Mouse (Mus musculus): Measurements from ENCODE around the gene Syvn1. TPM values are rescaled to one million over a fixed set of nuclear protein-coding genes. Genes with fewer than 3 reads are reported as not detected.

Gene Syvn1
- polyA plus RNA-seq, 1 experiment: 24.3 TPM

DNA sequence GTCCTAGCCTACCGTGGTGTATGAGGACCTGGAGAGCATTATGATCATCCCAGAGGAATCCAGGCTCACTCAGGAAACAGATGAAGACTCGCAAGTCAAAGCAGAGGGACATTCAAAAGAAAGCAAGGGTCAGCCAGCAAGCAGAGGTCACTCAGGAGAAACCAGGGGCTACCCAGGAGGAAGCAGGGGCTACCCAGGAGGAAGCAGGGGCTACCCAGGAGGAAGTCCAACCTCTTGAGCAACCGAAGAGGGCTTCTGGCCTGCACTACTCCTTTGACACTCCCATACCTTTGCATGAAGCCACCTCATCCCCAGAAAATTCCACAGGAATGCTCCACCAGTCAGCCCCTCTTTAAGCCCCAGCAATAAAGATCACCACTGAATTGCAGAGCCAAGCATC lies 51.5 kb downstream of the Syvn1 start:
- Histone ChIP-seq H3K27me3 (ENCODE audit: control insufficient read depth, insufficient read depth, insufficient read length) (no peaks in the 10 kb centered on the region), H3K4me2 (ENCODE audit: low read depth) (no peak overlapping the region), H3ac (ENCODE audit: control insufficient read depth, insufficient read length) (no peak overlapping the region), H3K79me2 (ENCODE audit: control insufficient read depth, insufficient read depth) (no peaks in the 10 kb centered on the region), H3K4me3 (no peak overlapping the region), H3K36me3 (ENCODE audit: control insufficient read depth, insufficient read depth) (no peaks in the 10 kb centered on the region)
- TF ChIP-seq MYOG (IDR thresholded peaks at IDR 0.05; ENCODE audit: control insufficient read depth in 1 of 3, insufficient read depth in 1 of 3, insufficient read length in 2 of 3, low read depth in 2 of 3): no peak
- no peak for TF ChIP-seq REST (IDR thresholded peaks at IDR 0.05; ENCODE audit: insufficient read depth, insufficient read length)
- no peak for TF ChIP-seq POLR2AphosphoS2 (IDR thresholded peaks at IDR 0.05; ENCODE audit: insufficient read length, low read depth)
- no peak for TF ChIP-seq E2F4 (IDR thresholded peaks at IDR 0.05; ENCODE audit: insufficient read depth)
- no peak for TF ChIP-seq CEBPB (IDR thresholded peaks at IDR 0.05; ENCODE audit: insufficient read depth, poor library complexity, severe bottlenecking)
- TF ChIP-seq SRF (IDR thresholded peaks at IDR 0.05; ENCODE audit: control insufficient read depth, insufficient read length, low read depth): no peak
- TF ChIP-seq USF1 (IDR thresholded peaks at IDR 0.05; ENCODE audit: low read depth): no peak
- no peak for TF ChIP-seq POLR2A (IDR thresholded peaks at IDR 0.05; ENCODE audit: insufficient read length, low read depth)
- TF ChIP-seq MYOD1 (IDR thresholded peaks at IDR 0.05; ENCODE audit: control insufficient read depth in 1 of 3, insufficient read length in 2 of 3, low read depth in 2 of 3): no peak
- no peak for TF ChIP-seq MAX (IDR thresholded peaks at IDR 0.05; ENCODE audit: low read depth)
- no peak for TF ChIP-seq TCF3 (IDR thresholded peaks at IDR 0.05; ENCODE audit: insufficient read length, low read depth)
- no peak for TF ChIP-seq TCF12 (IDR thresholded peaks at IDR 0.05; ENCODE audit: insufficient read depth, poor library complexity, severe bottlenecking)

- Histone ChIP-seq H3K4me3 (no peak overlapping the region), H3ac (ENCODE audit: control insufficient read depth, insufficient read length) (no peak overlapping the region), H3K27me3 (ENCODE audit: control insufficient read depth, insufficient read depth, insufficient read length) (no peaks in the 10 kb centered on the region), H3K36me3 (ENCODE audit: control insufficient read depth, insufficient read depth) (no peaks in the 10 kb centered on the region), H3K79me2 (ENCODE audit: control insufficient read depth, insufficient read depth) (no peaks in the 10 kb centered on the region), H3K4me2 (ENCODE audit: low read depth) (no peak overlapping the region)
- no peak for TF ChIP-seq SRF (IDR thresholded peaks at IDR 0.05; ENCODE audit: control insufficient read depth, insufficient read length, low read depth)
- TF ChIP-seq E2F4 (IDR thresholded peaks at IDR 0.05; ENCODE audit: insufficient read depth): no peak
- TF ChIP-seq MAX (IDR thresholded peaks at IDR 0.05; ENCODE audit: low read depth): no peak
- no peak for TF ChIP-seq TCF12 (IDR thresholded peaks at IDR 0.05; ENCODE audit: insufficient read depth, poor library complexity, severe bottlenecking)
- TF ChIP-seq MYOG (IDR thresholded peaks at IDR 0.05; ENCODE audit: control insufficient read depth in 1 of 3, insufficient read depth in 1 of 3, insufficient read length in 2 of 3, low read depth in 2 of 3): no peak
- no peak for TF ChIP-seq TCF3 (IDR thresholded peaks at IDR 0.05; ENCODE audit: insufficient read length, low read depth)
- no peak for TF ChIP-seq MYOD1 (IDR thresholded peaks at IDR 0.05; ENCODE audit: control insufficient read depth in 1 of 3, insufficient read length in 2 of 3, low read depth in 2 of 3)
- no peak for TF ChIP-seq POLR2AphosphoS2 (IDR thresholded peaks at IDR 0.05; ENCODE audit: insufficient read length, low read depth)
- no peak for TF ChIP-seq POLR2A (IDR thresholded peaks at IDR 0.05; ENCODE audit: insufficient read length, low read depth)
- no peak for TF ChIP-seq USF1 (IDR thresholded peaks at IDR 0.05; ENCODE audit: low read depth)
- no peak for TF ChIP-seq REST (IDR thresholded peaks at IDR 0.05; ENCODE audit: insufficient read depth, insufficient read length)
- no peak for TF ChIP-seq CEBPB (IDR thresholded peaks at IDR 0.05; ENCODE audit: insufficient read depth, poor library complexity, severe bottlenecking)
Observed at GRCm38 (mm10) chr19:6101186-6101585, 54.8 kb downstream of the Syvn1 start.

DNA sequence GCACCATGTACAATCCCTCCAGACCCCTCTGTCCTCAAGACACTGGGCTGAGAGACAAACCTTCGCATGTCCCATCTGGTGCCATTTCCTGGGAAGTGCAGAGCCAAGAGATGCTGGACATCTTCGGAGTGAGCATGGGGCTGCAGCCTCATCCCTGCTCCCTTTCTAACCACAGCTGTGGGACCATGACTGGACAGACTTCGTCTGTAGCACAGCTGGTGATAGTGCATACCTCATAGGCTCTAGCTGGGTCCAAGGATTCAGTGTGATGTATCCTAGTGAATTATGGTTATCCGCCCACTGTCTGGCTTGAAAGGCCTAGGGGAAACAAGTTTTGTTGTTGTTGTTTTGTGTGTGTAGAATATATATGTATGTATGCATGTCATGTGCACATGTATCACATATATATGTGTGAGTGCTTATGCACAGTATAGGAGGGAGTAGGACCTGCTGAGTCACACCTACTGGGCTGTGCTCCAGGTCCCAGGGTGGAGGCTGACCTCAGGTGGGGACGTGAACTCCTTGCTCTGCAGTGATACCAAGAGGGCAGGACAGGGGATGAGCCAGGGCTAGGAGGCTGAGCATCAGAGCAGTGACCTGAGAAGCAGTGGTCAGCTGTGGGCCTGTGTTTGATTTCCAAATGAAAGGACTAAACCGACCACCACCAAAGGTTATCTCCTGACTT lies 55.9 kb downstream of the Syvn1 start:
- H3K27me3 ChIP-seq (ENCODE audit: control insufficient read depth, insufficient read depth, insufficient read length): no peaks in the 10 kb centered on the region
- no peak overlapping the region for H3K4me3 ChIP-seq
- H3K79me2 ChIP-seq (ENCODE audit: control insufficient read depth, insufficient read depth): no peaks in the 10 kb centered on the region
- H3K36me3 ChIP-seq (ENCODE audit: control insufficient read depth, insufficient read depth): no peaks in the 10 kb centered on the region
- TF ChIP-seq REST (IDR thresholded peaks at IDR 0.05; ENCODE audit: insufficient read depth, insufficient read length): no peak
- TF ChIP-seq USF1 (IDR thresholded peaks at IDR 0.05; ENCODE audit: low read depth): no peak
- no peak for TF ChIP-seq POLR2AphosphoS2 (IDR thresholded peaks at IDR 0.05; ENCODE audit: insufficient read length, low read depth)
- no peak for TF ChIP-seq TCF3 (IDR thresholded peaks at IDR 0.05; ENCODE audit: insufficient read length, low read depth)
- TF ChIP-seq MYOG (IDR thresholded peaks at IDR 0.05; ENCODE audit: control insufficient read depth in 1 of 3, insufficient read depth in 1 of 3, insufficient read length in 2 of 3, low read depth in 2 of 3): no peak
- no peak for TF ChIP-seq E2F4 (IDR thresholded peaks at IDR 0.05; ENCODE audit: insufficient read depth)
- no peak for TF ChIP-seq MYOD1 (IDR thresholded peaks at IDR 0.05; ENCODE audit: control insufficient read depth in 1 of 3, insufficient read length in 2 of 3, low read depth in 2 of 3)
- no peak for TF ChIP-seq POLR2A (IDR thresholded peaks at IDR 0.05; ENCODE audit: insufficient read length, low read depth)
- no peak for TF ChIP-seq TCF12 (IDR thresholded peaks at IDR 0.05; ENCODE audit: insufficient read depth, poor library complexity, severe bottlenecking)
- no peak for TF ChIP-seq CEBPB (IDR thresholded peaks at IDR 0.05; ENCODE audit: insufficient read depth, poor library complexity, severe bottlenecking)
- no peak for TF ChIP-seq SRF (IDR thresholded peaks at IDR 0.05; ENCODE audit: control insufficient read depth, insufficient read length, low read depth)
- TF ChIP-seq MAX (IDR thresholded peaks at IDR 0.05; ENCODE audit: low read depth): no peak
- H3ac ChIP-seq (ENCODE audit: control insufficient read depth, insufficient read length): no peak overlapping the region
- H3K4me2 ChIP-seq (ENCODE audit: low read depth): no peak overlapping the region

Other genes starting within 250 kb of the Syvn1 start
- gene Frmd8, start 171.3 kb upstream of the Syvn1 start, polyA plus RNA-seq (2012; fragmentation: generic; extraction: Trizol): 22.3 TPM
- 5.2 TPM for gene Slc25a45, start 168.8 kb upstream of the Syvn1 start, polyA plus RNA-seq (2012; fragmentation: generic; extraction: Trizol)
- gene Tigd3, start 152.4 kb upstream of the Syvn1 start, polyA plus RNA-seq (2012; fragmentation: generic; extraction: Trizol): 0.31 TPM
- gene Dpf2, start 133.6 kb upstream of the Syvn1 start, polyA plus RNA-seq (2012; fragmentation: generic; extraction: Trizol): 78.5 TPM
- 16.2 TPM for gene Cdc42ep2, start 121.8 kb upstream of the Syvn1 start, polyA plus RNA-seq (2012; fragmentation: generic; extraction: Trizol)
- 11.9 TPM for gene Pola2, start 82.4 kb upstream of the Syvn1 start, polyA plus RNA-seq (2012; fragmentation: generic; extraction: Trizol)
- gene Slc22a20, start 60.4 kb upstream of the Syvn1 start, polyA plus RNA-seq (2012; fragmentation: generic; extraction: Trizol): not detected
- gene Capn1, start 30.7 kb upstream of the Syvn1 start, polyA plus RNA-seq (2012; fragmentation: generic; extraction: Trizol): 110 TPM
- gene Mrpl49, start 11.2 kb downstream of the Syvn1 start, polyA plus RNA-seq (2012; fragmentation: generic; extraction: Trizol): 43.0 TPM
- 2,772 TPM for gene Fau, start 11.3 kb downstream of the Syvn1 start, polyA plus RNA-seq (2012; fragmentation: generic; extraction: Trizol)
- 44.3 TPM for gene Znhit2, start 14.6 kb downstream of the Syvn1 start, polyA plus RNA-seq (2012; fragmentation: generic; extraction: Trizol)
- gene Tm7sf2, start 21.8 kb downstream of the Syvn1 start, polyA plus RNA-seq (2012; fragmentation: generic; extraction: Trizol): 37.1 TPM
- 49.1 TPM for gene Vps51, start 30.7 kb downstream of the Syvn1 start, polyA plus RNA-seq (2012; fragmentation: generic; extraction: Trizol)
- 0.13 TPM for gene Tmem262, start 33.5 kb downstream of the Syvn1 start, polyA plus RNA-seq (2012; fragmentation: generic; extraction: Trizol)
- 0.26 TPM for gene Gm28374, start 35.7 kb downstream of the Syvn1 start, polyA plus RNA-seq (2012; fragmentation: generic; extraction: Trizol)
- gene Zfpl1, start 38.4 kb downstream of the Syvn1 start, polyA plus RNA-seq (2012; fragmentation: generic; extraction: Trizol): 68.5 TPM
- 7.7 TPM for gene Cdca5, start 38.4 kb downstream of the Syvn1 start, polyA plus RNA-seq (2012; fragmentation: generic; extraction: Trizol)
- gene AC131692.1, start 47.8 kb downstream of the Syvn1 start, polyA plus RNA-seq (2012; fragmentation: generic; extraction: Trizol): 0.07 TPM
- 0.11 TPM for gene Naaladl1, start 59.2 kb downstream of the Syvn1 start, polyA plus RNA-seq (2012; fragmentation: generic; extraction: Trizol)
- 27.5 TPM for gene Sac3d1, start 72.1 kb downstream of the Syvn1 start, polyA plus RNA-seq (2012; fragmentation: generic; extraction: Trizol)
- gene Snx15, start 81.7 kb downstream of the Syvn1 start, polyA plus RNA-seq (2012; fragmentation: generic; extraction: Trizol): 18.5 TPM
- gene Batf2, start 94.4 kb downstream of the Syvn1 start, polyA plus RNA-seq (2012; fragmentation: generic; extraction: Trizol): 0.05 TPM
- 110 TPM for gene Arl2, start 95.0 kb downstream of the Syvn1 start, polyA plus RNA-seq (2012; fragmentation: generic; extraction: Trizol)
- not detected for gene Majin, start 137.8 kb downstream of the Syvn1 start, polyA plus RNA-seq (2012; fragmentation: generic; extraction: Trizol)
- 0.40 TPM for gene Gpha2, start 179.8 kb downstream of the Syvn1 start, polyA plus RNA-seq (2012; fragmentation: generic; extraction: Trizol)
- gene Ppp2r5b, start 189.3 kb downstream of the Syvn1 start, polyA plus RNA-seq (2012; fragmentation: generic; extraction: Trizol): 51.4 TPM
- 15.2 TPM for gene Atg2a, start 195.1 kb downstream of the Syvn1 start, polyA plus RNA-seq (2012; fragmentation: generic; extraction: Trizol)
- gene Ehd1, start 230.1 kb downstream of the Syvn1 start, polyA plus RNA-seq (2012; fragmentation: generic; extraction: Trizol): 433 TPM